Mouse (Mus musculus): ENCODE results near the gene Il11.

Gene Il11

GRCm38 (mm10) chr7:4743354-4743753 lies 39.3 kb downstream of the Il11 start:
- no peak for DNase-seq (ENCODE audit: low read depth, low spot score)

- DNase-seq (ENCODE audit: low read depth, low spot score), result no peak
Measured at GRCm38 (mm10) chr7:4742482-4742819, 40.2 kb downstream of the Il11 start.

GRCm38 (mm10) chr7:4741672-4742481 lies 40.8 kb downstream of the Il11 start:
- no peak for DNase-seq (ENCODE audit: low read depth, low spot score)

- no peak for DNase-seq (ENCODE audit: low read depth, low spot score)
Measured at GRCm38 (mm10) chr7:4741151-4741550, 41.5 kb downstream of the Il11 start.

GRCm38 (mm10) chr7:4740309-4740727 lies 42.3 kb downstream of the Il11 start:
- DNase-seq (ENCODE audit: low read depth, low spot score), result no peak

- peak; percentile 100 for DNase-seq (ENCODE audit: low read depth, low spot score)
Measured at GRCm38 (mm10) chr7:4739544-4740275, 42.9 kb downstream of the Il11 start, which contains the start of gene Kmt5c. Gene Kmt5c, plus strand, starts transcription at chr7:4740115.

- no peak for DNase-seq (ENCODE audit: low read depth, low spot score)
Measured at GRCm38 (mm10) chr7:4739041-4739543, 43.6 kb downstream of the Il11 start.

GRCm38 (mm10) chr7:4732968-4733392 lies 49.7 kb downstream of the Il11 start:
- DNase-seq (ENCODE audit: low read depth, low spot score), result no peak

- no peak for DNase-seq (ENCODE audit: low read depth, low spot score)
Measured at GRCm38 (mm10) chr7:4731090-4731489, 51.6 kb downstream of the Il11 start.

- DNase-seq (ENCODE audit: low read depth, low spot score), result no peak
Measured at GRCm38 (mm10) chr7:4725169-4725568, 57.5 kb downstream of the Il11 start, which contains the start of gene Tmem150b. Gene Tmem150b, minus strand, starts transcription at chr7:4725249.

GRCm38 (mm10) chr7:4724359-4724758 lies 58.3 kb downstream of the Il11 start:
- no peak for DNase-seq (ENCODE audit: low read depth, low spot score)

GRCm38 (mm10) chr7:4723508-4723907 lies 59.2 kb downstream of the Il11 start:
- no peak for DNase-seq (ENCODE audit: low read depth, low spot score)

Measured in telencephalon, adult 2 months (tissue).